Mouse (Mus musculus): Measurements from ENCODE around the gene Vmn2r98.
"Not testable (repeated sequence)": the region's sequence is repeated elsewhere in the genome, so short reads cannot be mapped to it uniquely, and the experiment has no call there.

Vmn2r98 gene

GRCm38 (mm10) chr17:19053160-19053559 is at the start of gene Vmn2r98:
TSS of gene Vmn2r98 (plus strand) at chr17:19053460.
- DNase-seq = not testable (repeated sequence)

- not testable (repeated sequence) for DNase-seq
Measured at GRCm38 (mm10) chr17:19031441-19031840, 21.8 kb upstream of the Vmn2r98 start.

GRCm38 (mm10) chr17:19031962-19032361 is 21.3 kb upstream of the Vmn2r98 start:
- DNase-seq = no peak

- no peak for DNase-seq
Measured at GRCm38 (mm10) chr17:19032721-19033120, 20.5 kb upstream of the Vmn2r98 start.

All from kidney, adult 8-10 months (tissue).